Mouse (Mus musculus) kidney, adult 9 months (tissue): Measurements from ENCODE around the gene Nkain2.

Experiments
- DNase-seq: peaks from one replicate; pipeline ENCODE4 v3.0.0; 2022

Nkain2 gene

DNA sequence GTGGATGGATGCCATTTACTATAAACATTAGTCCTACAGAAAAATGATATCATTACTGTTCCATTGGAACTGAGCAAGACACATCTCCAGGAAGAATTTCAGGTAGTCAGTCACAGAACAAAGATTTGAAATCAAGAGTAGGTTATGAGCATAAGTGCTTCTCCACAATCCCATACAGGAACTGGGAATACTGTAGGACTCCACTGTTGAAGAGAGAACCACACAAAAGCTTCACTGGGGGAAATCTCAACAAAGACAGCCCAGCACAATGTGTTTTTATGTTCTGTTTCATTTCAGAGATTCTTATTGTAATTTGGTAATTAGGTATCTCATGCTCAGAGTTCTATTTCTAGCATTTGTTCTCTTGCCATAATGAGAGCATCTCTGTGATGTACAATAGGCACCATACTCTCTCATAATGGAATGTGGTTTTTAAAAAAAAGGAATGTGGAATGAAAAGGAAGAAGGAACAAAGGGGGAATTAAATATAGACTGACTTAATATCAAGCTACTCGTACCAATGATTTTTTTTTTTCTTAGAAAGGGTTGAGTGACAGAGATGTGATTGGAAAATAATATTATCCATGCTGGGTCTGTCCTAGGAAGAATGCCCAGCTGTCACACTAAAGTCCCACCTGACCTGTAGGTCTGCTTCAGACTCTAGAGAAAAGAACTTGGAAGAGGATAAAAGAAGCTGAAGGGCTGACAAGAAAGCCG lies 313.5 kb downstream of the Nkain2 start:
- DNase-seq, result no peak

DNA sequence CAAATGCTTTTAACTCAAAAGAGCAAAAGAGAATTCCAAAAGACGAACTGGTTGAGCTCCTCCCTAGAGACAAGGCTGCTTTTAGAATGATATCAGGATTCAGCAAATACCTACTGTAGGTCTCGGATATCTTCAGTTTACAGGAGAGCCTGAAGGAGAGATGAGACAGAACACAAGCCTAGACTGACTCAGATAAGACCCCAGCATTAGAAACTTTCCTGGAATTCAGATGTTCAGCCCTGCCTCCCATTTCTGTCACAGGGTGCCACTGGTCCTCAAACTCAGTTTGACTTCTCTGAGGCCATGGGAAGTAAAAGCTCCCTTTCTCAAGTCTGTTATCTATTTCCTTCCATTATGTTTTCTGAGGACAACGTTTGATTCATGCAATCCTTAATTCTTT lies 332.6 kb downstream of the Nkain2 start:
- DNase-seq, result no peak

DNA sequence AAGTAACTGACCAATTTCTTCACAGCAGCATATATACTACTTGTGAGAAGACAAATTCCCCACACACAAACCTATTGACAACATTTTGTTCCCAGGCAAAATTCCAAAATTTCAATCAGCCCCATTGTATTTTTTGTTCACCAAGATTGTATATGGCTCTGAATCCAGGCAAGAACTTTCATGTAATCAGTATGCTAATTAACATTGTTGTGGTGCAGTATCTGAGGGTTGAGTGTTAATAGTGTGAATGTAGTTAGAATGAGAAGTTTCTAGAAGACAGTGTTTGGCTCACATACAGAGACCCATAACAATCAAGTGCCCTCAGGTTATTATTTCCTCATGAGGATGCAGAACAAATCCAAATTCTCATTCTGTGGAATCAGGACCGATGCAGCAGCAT lies 354.2 kb downstream of the Nkain2 start:
- no peak for DNase-seq

DNA sequence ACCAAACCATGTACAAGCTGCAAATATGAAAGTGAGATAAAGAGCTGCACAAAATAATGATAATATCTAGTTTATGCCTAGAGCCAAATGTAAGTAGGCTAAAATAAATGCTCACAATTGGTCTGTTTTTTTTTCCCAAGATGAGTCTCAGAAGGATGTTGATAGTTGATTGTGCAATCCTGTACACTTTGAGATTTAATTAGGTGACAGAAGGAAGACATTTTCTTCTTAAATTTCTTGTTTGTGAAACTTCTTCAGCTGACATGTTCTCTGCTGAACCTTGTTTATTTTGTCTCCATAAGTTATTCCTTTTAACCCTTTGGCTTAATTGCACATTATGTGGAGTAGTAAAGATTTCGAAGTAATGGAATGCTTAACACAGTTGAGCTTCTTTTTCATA lies 379.4 kb downstream of the Nkain2 start:
- DNase-seq, result no peak

DNA sequence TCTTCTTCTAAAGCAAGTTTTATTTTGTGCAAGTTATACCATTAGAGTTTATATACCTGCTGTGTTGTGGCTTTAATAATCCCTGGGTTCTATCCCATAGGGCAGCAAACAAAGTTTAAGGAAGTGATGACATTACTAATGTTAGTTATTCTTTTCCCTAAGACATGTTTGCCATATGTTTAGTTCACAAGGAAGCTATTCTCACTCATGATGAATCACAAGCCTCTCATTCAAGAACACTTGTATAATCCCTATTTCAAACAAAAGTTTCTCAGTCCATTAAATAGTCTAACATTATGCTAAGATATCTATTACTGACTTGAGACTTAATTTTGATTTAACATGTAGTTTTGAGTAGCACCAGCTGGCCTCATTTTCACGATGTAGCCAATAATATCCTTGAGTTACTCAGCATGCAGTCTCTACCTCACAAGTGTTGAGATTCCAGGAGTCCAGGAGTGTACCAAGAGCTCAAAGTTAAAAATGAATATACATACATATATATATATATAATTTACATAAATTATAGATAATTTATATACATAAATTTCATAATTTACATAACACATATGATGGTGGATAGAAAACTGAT lies 395.6 kb downstream of the Nkain2 start:
- DNase-seq, result no peak

DNA sequence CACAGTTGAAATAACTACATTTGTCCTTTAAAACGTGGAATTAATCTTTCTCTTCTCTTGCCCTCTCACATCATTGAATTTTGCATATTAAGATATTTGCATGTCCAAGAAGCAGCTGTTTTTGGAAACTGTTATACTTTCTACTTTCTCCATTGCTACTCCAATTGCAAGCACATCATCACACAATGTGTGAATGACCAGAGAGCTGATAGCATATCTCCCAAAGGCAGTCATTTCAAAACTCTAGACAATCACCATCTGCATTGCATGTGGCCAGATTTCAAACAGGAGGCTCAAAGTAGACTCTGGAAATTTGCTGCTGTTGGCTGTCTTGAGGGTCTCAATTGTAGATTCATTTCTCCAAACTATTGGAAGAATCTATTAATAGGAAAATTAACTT lies 396.7 kb downstream of the Nkain2 start:
- no peak for DNase-seq

DNA sequence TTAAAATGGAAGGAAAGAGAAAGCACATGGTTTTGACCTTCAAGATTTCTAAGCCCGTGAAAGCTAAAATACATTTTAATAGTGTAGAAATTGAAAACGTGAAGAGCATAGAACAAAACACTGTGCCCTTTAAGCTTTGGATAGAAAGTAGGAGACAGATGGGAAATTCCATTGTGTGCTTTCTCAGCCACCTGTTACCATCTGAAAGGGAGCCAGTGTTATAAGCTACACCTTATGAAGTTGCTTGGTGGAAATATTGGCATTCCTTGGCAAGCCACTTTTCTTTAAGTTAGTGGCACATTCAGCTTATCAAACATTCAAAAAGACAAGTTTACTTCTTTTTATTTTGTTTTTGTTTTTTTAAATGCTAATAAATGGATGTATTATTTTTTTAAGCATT lies 427.5 kb downstream of the Nkain2 start:
- DNase-seq, result no peak

DNA sequence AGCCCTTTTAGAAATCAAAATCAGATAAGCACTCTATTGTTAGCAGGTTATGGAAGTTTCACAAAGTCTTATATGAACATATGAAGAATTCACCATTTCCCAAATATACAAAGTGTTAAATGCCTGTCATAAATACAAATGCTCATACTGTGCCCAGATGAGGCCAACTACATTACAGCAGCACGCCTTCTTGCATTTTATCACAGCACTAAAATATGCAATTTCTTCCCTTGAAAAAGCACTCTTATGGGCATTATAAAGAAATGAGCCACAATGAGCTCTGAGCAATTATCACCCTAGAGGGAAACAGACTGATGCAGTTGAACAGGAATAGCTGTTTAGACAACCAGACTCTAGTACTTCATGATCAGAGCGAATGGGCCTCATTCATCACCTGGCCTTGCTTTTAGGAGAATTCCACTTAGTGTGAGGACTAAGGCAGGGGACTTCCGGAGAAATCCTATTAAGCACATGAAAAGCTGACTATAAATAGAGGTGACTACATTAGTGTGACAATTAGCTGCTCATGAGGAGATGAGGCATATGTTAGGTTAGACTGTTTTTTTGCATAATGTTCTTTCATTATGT lies 450.2 kb downstream of the Nkain2 start:
- DNase-seq, result no peak

DNA sequence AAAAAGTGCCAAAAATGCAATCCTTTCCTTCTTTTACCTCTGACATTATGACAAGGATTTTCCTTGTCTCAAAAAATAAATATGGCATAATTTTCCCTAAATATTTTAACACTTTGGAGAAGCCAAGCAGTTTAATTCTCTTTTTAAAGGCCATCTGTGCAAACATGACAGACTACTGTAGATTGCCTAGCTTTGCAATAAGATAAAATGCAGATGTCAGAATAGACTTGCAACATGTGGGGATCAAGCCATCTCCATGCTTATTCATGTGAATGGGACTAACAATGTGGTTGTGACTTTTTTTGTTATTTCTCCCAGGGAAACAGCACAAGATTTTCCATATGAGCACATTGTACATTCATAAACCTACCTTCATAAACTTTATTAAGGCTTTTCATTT lies 476.0 kb downstream of the Nkain2 start:
- no peak for DNase-seq

DNA sequence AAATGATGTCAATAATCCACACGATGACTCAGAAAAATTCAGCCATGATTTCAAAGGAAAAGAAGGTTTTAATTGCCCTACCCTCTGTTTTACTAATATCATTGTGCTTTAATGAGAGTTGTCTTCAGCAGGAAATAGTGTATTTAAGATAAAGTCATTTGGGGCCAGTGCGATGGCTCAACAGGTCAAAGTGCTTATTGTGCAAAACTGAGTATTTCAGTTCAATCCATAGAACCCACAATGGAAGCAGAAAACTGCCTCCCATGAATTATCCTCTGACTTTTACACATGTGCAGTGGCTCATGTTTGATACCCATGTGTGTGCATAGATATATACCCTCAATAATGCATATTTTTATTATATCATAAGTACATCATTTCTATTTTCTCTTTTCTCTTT lies 478.9 kb downstream of the Nkain2 start:
- no peak for DNase-seq

DNA sequence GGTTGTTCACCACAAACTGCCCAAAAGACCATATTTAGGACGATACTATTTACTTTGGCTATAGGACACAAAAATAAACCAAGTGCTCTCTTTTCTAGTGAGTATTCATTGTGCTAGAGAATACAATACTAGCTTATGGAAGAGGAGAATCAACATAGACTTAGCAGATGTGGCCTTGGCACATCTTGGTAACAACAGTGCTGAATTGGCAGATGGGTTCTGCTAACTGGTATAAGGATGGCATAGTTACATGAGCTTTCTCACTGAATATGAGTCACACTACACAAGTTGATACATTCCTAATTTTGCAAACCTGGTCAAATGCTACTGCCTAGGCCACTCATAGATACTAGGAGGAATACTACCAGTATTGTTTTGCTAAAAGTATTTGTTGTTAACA lies 489.3 kb downstream of the Nkain2 start:
- DNase-seq, result no peak

DNA sequence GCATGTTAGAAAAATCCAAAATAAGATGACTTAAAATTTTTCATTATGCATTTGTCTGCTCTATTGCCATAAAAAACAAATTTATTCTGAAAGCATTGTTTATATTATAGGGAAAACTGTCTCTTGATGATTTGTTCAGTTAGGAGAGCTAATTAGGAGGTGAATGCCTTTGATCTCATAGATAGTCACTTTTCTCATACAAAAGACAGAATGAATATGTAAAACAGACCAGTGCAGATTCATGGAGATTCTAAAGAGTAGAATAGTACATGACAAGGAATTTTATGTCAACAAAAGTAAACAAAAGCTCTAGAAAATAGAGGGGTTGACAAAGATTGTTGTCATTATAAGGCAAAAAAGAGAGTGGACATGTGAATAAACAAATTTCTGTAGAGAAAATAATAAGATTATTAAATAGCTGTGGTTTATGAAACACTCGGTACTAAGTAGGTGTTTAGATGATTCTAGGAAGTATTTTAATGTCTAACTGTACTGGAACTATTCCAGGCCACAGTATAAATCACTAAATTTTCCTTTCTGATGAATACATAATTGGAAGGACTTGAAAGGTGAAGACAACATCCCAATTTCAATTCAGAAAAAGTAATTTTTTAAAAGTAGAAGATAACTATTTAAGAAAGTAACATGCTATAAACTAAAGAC lies 496.3 kb downstream of the Nkain2 start:
- DNase-seq, result no peak

DNA sequence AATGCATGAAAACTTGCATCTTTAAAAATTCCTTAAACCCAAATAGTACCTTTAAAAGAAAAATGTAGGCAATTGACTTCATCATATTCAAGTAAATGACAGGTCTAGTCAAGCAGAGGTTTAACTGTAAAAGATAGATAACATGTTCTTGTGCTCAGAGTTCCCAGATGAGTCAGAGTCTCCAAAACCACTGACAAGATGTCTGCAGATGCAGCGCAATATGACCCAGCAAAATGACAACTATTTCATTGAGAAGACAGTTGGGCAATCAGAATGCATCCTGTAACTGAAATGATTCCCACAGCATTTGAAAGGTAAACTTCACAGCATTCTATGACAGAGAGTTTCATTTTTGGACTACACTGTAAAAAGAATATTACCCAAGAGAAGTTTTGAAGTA lies 496.9 kb downstream of the Nkain2 start:
- no peak for DNase-seq

DNA sequence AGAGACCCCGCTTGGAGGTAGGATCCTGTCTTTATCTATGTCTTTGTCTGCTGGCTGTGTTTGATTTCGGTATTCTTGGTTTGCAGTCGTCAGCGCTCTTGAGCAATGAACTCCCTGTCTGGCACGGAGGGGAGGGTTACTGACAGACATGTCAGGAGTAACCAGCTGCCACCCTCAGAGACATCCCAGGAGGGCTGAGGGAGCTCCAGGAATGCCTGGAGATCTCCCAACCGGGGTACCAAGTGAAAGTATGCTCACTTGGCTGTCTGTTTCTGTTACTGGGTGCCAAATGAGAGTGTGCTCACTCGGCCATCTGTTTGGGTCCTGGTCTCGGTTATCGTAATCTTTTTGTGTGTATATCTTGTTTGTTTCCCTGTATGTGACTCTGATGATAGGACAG lies 577.5 kb downstream of the Nkain2 start:
- no peak for DNase-seq

DNA sequence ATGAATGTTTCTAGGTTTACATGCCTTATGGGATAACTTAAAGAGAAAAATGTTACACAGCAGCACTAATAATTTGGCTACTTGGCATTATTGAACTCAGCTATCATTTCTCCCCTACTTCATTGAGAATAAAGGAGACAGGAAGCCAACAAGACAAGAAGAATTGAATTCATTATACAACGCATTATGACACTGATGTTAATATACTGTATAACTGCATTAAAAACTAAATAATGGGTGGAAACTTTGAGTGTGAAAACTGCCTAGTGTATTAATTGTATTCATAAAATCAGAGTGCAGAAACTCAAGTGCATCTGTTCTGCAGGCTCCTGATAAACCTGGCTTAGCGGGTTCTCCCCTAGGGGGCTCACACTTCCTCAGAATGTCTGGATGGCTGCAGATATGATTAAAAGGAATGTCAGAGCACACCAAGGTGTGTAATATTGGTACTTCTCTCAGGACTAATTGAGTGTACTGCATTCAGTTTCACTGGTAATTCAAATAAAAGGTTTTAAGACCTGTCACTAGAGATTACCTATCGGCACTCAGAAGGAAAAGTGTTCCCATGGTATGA lies 589.2 kb downstream of the Nkain2 start:
- DNase-seq, result no peak

DNA sequence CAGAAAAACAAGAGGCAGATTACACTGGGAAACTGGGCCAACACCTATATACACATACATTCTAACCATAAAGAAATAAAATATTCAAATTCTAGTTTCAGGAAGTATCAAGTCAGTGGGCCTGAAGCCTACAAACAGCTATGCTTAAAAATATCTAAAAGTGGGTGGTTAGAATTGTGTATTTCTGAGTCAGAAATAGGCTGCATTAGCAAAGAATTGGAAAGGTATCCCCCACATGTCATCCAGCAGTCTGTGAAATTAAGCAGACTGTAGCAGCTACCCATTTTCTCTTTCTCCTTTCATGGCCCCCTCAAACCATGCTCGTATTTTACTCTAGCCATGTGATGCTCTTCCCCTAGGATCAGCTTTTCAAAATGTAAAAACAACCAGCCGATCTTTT lies 599.8 kb downstream of the Nkain2 start:
- no peak for DNase-seq

DNA sequence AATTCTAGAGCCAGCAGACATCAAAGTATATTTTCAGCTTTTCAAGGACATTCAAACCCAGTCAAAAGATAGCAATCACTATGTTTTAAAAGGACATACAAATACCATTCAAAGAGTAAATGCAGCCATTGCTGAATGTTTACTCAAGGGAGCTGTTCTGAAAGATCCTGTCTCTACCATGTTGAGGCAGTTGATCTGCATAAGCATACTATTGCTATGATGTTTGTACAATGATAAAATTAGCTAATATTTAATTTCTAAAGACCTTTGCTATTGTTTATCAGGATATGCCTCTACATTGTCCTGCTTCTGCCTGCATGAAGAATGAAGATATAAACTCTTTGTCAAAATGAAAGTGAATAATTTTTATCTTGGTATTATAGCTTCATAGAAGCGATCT lies 606.6 kb downstream of the Nkain2 start:
- DNase-seq, result no peak

DNA sequence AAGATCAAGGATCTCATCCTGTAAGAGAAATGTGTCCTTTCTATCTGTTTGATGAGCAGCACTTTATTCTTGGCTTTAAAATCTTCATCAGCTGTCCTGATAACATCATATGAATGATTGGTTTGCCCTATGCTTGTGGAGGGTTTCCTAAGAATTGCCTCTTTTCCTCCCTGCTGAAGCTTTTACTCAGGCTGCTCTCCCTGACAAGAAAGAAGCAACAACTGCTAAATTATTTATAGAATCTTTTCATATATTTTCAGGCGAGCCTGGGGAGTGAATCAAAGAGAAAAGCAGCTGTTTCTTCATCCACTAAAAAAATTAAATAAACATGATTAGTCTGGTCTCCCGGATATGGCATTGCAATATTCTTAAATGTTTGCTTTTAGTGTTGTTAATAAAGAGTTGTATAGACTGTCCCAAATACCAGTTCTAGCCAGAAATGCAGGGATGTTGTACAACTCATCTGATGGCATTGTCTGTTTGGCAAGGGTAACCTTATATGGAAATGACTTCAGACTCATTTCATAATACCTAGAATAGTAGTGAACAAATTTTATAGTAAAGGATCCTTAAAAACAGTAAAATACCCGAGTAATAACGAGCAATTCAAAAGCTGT lies 646.9 kb downstream of the Nkain2 start:
- DNase-seq, result no peak

DNA sequence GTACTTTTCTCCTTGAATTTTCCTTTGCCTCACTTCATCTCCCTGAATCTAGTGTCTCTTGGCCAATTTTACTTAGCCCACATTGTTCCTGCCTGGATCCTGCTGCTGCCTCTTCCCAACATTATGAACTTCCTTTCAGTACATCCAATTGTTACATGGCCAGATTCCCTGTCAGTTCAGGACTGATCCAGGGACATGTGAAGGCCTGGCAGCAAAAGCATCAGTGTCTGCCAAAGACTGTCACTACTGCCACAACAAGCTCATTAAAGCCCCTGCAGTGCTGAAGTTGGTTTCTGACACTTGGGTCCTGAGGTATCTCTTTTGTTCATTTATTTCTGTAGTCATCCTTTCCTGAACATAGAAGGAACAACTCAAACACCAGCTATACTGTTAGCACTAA lies 649.1 kb downstream of the Nkain2 start:
- no peak for DNase-seq

DNA sequence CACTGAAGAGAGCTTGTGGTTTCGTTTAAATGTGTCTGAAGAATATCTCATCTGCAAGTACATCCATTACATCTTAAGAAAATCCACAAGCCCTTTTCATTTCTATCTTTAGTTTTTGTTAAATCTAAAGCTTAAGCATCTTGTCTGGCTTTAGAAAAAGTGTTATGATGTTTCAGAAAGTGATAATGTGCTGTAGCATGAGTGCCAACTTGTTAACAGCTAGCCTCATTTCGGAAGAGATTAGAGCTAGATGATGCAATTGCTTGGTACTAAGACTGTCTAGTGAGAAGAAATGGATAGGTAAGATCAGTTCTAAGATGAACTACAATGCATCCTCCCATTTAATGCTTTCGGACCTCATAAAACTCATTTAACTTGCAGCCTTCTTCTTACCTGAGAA lies 707.3 kb downstream of the Nkain2 start:
- DNase-seq, result no peak

DNA sequence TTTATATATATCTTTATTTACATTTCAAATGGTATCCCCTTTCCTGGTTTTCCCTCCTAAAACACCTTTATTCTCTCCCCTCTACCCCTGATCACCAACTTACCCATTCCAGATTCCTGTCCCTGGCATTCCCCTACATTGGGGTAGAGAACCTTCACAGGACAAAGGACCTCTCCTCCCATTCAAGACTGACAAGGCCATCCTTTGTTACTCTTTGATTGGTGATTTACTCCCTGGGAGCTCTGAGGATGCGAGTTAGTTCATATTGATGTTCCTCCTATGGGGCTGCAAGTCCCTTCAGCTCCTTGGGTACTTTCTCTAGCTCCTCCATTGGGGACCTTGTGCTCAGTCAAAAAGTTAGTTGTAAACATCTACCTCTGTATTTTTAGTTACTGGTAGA lies 798.9 kb downstream of the Nkain2 start:
- DNase-seq, result no peak

DNA sequence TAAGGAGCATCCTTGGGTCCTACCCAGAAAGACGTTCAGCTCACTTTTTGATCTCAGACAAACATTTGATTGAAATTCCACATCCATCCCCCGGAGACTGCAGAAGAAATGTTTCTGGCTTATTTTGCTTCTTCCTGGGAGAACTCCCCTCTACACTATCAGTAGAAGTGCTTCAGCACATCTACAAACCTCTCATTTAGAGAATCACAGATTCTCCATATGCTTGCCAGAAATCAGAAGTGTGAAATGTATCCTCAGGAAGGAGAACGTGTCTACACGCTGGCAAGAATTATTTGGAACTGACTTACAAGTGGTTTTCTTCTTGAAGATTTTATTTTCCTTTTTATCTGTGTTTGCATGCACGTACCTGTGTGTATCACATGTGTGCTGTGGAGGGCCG lies 829.9 kb downstream of the Nkain2 start:
- no peak for DNase-seq

DNA sequence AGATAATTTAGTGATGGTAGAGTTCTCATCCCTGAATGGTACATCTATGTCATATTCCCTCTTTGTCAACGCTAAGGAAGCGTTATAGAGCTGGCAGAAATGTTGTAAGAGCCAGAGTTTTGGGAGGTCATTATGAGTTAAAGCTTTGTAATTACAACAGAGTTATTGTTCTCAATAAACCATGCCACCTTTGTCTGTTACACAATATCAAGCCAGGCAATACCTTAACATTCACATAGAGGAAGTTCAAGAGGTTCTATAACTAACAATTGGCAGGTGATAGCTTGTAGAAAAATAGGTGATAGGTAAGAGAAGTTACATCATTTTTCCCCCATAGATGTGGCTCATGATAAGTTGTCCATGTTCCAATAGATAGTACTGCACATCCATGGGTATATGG lies 832.0 kb downstream of the Nkain2 start:
- DNase-seq, result no peak
